Mouse (Mus musculus): ENCODE measurements around the gene Agmat.
"Not testable (repeated sequence)": the region's sequence is repeated elsewhere in the genome, so short reads cannot be mapped to it uniquely, and the experiment has no call there.

The Agmat gene

DNA sequence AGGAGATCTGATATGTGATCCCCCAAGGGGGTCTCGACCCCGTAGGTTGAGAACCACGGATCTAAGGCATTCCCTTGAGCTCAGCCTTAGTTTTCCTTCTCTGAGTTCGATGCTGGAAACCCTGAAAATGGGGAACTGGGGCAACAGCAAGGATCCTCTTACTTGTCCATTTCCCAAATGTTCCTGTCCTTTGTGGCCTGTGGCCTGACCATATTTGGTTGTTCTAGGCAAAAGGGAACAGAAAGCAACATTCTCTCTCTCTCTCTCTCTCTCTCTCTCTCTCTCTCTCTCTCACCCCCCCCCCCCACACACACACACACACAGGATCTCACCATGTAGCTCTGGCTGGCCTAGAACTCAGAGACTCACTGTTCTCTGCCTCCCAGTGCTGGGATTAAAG lies 9.6 kb upstream of the Agmat start:
- no peak for DNase-seq

DNA sequence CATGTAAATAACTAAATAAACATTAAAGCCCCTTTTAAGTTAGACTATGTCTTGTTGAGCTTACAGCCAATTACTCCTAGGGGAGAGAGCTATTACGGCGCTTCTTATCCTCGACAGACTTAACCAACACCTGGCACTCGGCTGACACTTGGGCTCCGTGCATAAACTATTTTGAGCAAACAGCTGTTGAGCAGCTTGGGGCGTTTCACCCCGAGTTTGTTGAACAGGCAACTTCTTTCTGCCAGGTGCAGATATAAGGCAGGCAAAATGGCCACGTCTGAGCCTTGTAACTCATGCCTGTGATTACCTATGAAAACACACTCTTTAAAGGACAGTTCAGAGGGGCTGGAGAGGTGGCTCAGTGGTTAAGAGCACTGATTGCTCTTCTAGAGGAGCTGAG lies 8.5 kb upstream of the Agmat start:
- DNase-seq: no peak

DNA sequence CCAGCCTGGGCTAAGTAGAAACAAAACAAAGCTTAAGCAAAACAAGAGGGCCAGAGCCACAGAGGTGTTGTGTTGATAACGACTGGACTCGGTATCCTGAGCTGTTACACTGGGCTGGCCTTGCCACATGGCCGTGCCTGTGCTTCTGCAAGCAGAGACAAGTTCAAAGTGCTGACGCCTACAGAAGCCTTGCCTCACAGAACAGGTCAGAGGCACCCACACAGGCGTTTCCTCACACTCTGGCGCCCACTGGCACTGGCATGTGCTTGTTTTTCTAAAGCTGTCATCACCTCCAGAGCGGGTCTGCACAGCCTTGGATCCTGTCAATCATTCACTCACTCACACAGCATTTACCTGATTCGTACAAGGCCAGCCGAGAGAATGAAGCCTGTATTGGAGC lies 4.6 kb upstream of the Agmat start:
- no peak for DNase-seq

DNA sequence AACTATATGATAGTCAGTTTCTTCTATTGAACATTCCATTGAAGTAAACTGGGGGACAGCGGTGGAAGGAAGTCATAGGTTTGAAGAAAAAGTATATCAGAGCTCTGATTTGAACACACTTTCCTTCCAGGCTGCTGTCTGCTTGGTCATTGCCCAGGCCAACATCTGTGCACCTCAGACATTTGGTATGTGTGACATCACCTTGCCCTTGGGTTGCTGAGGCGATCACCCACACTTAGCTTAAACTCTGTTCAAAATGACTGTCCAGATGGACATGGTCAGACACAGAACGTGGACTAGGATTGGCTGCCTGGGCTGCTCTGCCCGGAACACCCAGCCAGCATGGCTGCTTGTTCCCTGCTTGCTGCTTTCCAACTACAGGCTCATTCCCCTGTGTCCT lies 4.1 kb upstream of the Agmat start:
- DNase-seq: no peak

DNA sequence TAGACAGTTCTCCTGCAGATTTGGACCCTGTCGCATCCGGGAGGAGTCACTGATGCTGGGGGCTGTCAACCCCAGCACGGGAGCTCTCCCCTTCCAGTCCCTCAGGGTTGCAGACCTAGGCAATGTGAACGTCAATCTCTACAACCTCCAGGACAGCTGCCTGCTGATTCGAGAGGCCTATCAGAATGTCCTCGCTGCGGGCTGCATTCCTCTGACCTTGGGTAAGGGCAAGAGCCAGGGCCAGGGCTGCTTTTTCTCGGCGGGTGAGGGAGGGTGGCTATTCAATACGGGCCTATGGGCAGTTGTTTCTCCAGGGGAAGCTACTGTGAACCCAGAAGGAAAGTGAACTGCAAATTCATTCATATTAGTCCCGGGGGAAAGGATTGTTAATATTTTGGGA lies 3.1 kb downstream of the Agmat start:
- no peak for DNase-seq

DNA sequence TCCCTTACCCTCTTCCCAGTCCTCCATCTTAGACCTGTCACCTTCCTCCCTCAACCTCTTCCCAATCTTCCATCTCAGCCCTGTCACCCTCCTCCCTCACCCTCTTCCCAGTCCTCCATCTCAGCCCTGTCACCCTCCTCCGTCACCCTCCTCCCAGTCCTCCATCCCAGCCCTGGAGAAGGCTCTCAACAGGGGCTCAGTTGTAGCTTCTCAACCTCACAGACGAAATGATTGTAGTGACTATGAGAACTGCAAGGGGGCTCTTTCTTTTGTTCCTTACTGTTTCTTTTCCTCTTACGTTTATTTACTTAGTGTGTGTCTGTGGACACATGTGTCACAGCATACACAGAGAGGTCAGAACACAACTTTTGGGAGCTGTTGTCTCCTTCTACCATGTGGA lies 4.4 kb downstream of the Agmat start:
- DNase-seq: no peak

DNA sequence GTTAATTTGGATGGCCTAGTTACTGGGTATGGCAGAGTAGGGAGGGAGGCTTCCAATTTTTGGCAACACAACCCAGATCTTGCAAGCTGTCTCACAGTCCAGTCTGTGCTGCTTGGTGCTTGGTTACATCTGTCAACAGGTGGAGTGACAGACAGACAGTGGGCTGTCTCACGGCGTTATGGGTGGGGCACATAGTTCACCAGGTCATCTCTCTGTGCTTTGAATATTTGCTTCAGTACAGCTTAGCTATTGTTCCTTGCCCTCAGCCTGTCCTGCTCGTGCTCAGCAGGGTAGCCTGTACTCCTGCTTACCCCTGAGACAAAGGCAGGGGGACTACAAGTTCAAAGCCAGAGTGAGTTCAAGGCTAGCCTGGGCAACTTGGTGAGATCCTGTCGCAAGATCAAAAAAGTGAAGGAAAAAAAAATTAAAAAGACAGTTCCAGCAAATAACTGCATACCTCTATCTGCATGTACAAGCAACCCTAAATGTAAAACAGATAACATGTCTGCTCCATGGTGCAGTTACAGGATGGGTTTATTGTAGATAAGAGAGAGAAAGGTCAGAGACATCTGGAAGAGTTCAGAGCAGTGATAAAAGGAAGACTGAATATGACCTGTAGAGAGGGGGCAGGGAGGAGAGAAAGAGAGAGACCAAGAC lies 5.1 kb downstream of the Agmat start:
- no peak for DNase-seq

DNA sequence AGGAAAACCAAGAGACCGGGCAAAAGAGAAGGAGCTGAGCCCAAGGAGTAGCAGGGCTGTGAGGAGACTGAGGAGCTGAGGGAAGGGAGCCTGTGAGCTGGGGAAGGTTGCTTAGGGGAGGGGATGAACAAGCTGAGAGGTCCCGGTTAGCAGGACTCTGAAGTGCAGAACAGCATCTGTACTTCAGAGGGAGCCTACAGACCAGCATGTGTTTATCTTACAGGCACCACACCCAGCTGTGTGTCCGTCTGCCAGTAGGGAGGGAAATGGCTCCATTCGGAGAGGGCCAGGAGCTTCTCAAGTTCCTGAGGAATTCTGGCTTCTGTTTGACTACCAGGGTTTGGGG lies 5.6 kb downstream of the Agmat start:
- no peak for DNase-seq

DNA sequence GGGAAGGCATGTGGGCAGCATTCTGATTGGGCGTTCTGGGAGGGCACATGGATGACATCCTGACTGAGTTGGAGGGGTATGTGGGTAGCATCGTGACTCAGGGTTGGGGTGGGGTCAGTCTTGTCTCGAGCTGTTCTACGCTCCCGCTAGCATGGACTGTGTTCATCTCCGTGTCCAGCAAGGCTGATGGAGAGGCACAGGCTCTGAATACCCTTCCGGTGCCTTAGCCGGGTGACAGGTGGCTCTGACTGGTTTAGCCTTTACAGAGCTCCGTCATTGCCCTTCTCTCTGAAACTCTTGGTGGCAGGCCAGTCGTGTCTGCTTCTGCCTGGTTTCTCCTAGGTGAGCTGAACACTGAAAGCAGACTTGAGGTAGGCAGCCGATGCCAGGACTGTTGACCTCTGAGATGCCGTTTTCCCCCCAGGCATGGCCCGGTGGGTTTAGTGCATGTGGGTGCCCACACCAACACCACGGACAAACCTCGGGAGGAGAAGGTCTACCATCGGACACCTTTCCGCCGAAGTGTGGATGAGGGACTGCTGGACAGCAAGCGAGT lies 9.0 kb downstream of the Agmat start:
- DNase-seq: no peak

DNA sequence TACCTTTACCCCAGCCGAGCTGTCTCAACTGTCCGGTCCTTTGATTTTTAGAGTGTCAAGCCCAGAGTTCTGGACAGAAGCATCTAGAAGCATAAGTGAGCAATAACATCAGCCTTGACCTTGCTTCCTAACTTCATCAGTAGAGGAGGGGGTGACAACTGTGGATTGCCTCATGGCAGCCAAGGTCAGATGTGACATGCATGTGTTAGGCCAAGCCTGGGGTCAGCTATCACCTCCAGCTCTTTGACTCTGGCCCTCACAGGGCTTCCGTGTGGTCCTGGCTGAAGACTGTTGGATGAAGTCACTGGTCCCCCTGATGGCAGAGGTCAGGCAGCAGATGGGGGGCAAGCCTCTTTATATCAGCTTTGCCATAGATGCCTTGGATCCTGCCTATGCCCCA lies 10.7 kb downstream of the Agmat start:
- DNase-seq: no peak

DNA sequence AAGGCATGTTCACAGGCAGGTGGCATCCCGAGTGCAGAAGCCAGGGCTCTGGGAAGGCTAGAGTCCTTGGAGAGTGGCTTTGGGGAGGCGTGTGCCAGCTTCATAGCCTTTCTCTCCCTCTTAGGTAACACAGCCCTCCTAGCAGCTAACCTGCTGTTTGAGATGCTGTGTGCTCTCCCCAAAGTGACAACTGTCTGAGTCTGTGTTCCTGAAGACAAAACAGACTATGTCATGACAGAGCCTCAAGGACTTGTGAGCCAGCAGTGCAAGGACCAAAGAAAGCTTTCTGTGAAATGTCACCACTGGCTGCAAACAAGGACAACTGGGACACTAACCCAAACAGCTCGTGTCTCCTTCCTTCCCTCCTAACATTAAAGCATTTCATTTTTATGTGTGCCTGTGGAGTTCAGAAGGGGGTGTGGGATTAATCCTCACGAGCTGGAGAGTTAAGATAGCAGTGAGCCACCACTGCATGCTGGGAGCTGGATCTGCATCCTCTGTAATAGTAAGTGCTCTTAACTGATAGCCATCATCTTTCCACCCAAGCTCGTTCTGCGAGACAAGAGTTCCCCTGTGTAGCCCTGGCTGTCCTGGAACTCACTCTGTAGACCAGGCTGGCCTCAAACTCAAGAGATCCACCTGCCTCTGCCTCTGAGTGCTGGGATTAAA lies 12.5 kb downstream of the Agmat start:
- no peak for DNase-seq

DNA sequence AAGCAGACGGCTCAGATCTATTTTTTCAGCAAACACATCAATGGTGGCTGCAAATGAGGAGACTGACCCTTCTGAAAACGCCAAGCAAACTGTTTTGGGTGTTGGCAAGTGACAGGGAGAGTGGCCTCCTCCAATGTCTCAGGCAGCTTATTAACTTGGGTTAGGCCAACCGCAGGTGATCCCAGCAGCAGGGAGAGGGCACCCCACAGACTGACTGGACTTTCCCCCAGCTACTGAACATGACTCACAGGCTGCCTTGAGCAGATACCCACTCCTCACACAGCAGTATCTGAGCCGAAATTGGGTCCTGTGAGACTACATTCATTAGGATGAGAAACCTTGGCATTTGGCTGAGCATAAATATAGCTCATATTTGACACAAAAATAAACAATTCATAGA lies 14.5 kb downstream of the Agmat start:
- DNase-seq: no peak

DNA sequence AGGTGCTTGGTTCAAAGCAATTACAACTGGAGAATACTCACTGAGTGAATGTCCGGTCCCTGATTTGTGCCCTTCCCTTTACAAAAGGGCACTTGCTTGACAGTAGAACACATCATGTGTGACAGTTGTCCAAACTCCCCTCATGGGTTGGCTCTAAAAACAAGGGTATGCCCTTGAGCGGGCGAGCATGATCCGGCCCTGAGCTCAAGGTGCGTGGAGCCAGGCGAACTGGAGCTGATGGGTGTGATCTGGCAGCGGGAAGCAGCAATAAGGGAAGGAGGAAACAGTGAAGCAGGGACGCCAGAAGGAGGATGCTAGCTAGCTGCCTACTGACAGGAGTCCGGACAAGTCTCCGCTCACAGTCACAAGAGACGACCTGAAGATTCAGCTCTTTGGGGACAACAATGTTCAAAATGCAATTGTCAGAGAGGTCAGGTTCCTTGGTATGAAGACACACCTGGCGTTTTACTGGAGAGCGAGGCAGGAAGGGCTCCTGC lies 15.7 kb downstream of the Agmat start:
- no peak for DNase-seq

DNA sequence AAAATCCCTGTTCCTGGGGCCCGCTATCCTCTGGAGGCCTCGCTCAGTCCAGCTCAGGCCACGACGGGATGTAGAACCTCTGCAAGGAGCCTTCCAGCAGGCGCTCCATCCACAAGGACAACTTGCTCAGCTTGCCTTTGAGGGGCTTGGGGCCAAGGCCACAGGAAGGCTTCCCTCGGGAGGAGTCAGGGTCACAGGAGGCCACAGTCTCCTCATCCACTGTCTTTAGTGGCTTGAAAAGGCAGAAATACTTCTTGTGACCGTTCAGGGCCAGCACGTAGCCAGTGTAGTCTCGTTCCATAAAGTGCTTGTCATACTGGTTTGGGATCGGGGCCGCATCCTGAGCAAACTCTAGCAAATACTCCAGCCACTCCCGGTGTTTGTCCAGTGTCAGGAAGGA lies 17.0 kb downstream of the Agmat start:
- DNase-seq: no peak

DNA sequence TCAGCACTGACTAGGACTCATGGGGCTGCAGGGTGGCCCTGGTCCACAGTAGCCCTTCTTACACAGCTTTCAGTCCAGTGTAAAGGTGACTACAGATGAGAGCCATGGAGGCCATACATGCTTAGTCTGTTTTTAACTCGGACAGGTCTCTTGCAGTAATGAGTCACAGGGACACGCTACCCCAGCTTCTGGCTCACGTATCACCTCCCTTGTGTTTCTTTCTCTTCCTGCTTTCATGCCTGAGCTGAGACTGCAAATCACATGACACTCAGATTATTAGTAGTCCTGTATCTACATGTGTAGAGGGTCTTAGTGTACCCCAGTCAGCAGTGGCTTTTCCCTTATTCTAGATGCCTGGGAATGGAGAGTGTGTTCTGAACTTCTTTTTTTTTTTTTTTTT lies 18.5 kb downstream of the Agmat start:
- no peak for DNase-seq

DNA sequence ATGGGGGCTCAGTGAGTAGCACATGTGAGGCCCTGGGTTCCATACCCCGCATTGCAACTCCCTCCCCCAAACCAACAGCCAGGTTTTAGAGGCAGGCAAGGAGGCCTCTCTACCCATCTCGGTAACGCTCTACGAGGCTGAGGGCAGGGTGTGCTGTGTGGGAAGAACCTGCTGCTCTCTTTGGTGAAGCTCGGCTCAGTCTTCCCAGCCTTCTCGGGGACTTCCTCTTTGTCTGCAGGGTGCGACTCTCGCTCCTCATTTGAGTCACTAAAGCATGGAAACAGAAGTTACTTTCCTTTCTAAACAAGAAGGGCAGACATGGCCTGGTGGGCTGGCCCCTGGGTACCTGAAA lies 19.8 kb downstream of the Agmat start:
- DNase-seq: no peak

DNA sequence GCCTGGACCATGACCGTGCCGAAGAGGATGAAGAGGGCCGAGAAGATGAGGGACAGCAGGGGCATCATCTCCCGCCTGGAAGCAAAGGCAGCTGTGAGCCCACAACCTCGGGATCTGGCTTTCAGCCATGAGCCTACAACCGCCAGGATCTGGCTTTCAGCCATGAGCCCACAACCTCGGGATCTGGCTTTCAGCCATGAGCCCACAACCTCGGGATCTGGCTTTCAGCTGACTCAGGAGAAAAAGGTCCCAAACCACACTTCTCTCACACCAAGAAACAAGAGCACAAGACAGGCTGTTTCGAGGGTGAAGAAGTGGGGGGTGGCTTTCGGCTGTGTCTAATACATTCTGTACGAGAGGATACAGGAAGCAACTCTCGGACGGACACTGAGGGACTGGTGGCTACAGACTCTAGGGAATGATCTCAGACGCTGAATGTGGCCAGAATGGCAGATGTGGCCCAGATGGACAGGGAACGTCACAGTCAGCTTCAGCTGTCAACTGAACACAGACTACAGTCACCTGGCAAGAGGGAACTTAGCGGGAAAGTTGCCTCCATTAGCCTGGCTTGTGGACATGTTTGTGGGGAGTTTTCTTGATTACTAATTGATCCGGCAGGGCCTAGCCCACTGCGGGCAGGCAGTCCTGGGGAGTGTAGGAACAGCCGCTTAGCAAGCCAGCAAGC lies 20.3 kb downstream of the Agmat start:
- peak; percentile 36 for DNase-seq

DNA sequence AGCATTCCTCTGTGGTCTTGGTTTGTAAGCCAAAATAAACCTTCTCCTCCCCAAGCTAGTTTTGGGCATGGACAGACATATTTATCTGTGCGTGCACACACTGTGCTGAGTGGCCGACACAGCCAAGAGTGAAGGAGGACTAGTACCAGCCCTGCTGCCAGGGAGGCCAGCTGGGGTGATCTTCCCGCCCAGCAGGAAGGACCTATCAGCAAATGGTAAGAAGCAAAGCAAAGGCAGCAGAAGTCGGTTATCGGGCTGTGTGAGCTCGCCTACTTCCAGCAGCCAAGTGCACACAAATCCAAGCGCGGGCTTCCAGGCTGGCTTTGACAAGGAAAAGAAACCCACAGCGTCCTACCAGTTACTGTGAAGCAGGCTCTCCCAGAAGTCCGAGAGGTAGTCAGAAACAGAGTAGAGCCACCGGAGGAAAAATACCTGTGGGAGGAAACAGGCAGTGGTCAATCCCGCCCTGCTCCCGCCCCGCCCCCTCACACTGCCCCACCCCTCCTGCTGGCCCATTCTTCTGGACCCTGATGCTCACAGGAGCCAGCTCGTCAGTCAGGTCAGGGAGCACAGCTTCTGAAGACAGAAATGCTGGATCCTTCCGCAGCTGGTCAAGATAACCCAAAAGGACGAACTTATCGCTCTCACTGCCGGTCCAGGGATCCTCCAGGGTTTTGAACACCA lies 21.0 kb downstream of the Agmat start:
- peak; percentile 85 for DNase-seq

DNA sequence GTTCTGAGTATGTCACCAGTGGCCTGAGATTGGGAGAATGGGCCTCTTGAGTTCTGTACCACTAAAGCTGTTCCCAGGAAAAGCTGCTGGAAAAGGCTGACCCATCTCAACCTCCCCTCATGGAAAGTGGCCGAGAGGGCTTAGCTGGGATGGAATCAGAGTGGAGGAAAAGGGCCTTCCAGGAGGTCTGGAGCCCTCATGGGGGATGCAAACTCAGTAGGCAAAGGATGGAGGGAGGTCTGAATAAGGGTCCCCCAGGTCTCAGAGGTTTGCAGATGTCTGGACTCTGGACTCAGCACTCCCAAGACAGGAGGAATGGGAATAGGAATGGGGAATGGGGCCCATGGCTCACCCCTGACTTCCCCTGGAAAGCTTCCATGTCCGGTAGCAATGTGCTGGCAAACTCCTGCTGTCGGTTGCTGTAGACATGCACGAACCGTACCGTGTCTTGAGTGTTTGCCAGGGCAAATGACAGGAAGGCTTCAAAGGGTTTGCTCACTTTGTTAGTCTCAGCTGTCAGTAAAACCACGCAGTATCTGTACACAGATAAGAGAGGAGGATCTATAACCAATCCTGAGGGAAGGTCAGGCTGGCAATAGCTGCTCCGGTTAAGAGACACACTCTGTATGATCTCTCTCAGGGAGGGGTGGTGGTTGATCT lies 23.2 kb downstream of the Agmat start:
- no peak for DNase-seq

DNA sequence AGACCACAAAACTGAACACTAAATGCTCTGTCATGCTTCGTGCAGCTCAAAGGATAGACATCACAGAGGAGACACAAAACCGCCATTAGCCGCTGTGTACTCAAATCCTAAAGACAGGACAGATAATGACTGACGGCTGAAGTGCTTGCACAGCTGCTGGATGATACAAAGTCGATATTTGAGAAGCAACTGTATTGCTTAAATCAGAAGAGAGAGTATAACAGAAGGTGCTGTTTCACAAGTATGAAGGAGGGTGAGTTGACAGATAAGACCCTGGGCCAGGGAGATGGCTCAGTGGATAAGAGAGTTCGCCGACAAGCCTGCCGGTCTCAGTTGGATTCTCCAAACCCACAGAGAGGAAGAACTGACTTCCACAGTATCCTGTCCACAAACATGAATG lies 25.4 kb downstream of the Agmat start:
- no peak for DNase-seq

DNA sequence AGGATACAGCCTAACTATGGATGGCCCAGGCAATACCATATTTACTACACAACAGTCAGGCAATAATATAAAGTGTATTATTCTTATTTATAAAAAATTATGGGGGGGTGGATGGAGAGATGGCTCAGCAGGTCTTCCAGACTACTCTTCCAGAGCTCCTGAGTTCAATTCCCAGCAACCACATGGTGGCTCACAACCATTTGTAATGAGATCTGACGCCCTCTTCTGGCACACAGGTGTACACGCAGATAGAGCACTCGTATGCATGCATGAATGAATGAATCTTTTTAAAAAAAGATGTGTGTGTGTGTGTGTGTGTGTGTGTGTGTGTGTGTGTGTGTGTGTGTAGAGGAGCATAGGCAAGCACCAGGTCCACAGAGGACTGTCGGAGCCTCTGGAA lies 26.5 kb downstream of the Agmat start:
- not testable (repeated sequence) for DNase-seq

DNA sequence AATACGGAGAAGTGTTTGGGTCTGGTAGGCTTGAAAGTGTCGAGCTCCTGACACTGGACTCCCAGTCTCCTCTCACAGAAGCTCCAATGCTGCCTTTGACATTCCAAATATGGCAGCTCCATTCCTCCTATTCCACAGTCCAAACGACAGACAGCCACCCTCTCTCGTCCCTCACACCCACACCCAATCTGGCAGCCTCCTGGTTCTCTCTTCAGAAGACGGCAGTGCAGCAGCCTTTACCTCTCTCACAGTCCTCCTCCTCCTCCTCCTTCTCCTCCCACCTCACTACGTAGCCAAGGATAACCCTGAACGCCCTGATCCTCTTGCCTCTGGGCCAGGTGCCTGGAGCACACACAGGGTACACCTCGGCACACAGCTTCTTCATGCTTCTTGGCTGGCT lies 33.4 kb downstream of the Agmat start:
- DNase-seq: no peak
